Mouse (Mus musculus): ENCODE measurements around the gene Tmem240.
"Not testable (repeated sequence)": the region's sequence is repeated elsewhere in the genome, so short reads cannot be mapped to it uniquely, and the experiment has no call there.

Tmem240 gene

DNA sequence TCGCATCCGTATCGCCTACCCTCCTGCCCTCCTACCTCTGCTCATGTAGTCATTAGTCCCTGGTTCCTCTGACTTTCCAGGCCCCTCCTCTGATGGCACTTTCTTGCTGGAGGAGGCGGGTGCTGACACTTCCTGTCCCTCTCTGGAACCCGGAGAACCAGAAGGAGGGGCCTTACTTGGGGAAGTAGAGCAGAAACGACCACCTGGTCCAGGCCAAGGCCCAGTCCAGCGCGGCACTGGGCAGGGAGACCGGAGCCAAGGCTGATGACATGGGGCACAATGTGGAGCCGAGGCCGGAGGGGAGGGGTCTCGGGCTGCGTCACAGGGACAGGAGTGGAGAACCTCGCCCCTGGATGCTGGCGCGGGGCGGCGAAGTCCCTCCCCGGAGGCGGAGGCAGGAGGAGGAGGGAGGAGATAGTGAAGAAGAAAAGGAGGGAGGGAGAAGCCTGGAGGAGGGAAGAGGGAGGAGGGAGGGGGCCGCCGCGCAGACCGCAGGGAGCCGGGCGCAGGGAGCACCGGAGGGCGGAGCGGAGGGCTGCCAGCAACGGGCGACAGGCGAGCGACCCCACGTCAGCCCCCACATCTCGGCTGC is at the start of gene Tmem240:
Gene Tmem240, plus strand, starts transcription at position 451 of the 592 bp plus-strand sequence.
- peak; percentile 77 for DNase-seq (ENCODE audit: low spot score)

DNA sequence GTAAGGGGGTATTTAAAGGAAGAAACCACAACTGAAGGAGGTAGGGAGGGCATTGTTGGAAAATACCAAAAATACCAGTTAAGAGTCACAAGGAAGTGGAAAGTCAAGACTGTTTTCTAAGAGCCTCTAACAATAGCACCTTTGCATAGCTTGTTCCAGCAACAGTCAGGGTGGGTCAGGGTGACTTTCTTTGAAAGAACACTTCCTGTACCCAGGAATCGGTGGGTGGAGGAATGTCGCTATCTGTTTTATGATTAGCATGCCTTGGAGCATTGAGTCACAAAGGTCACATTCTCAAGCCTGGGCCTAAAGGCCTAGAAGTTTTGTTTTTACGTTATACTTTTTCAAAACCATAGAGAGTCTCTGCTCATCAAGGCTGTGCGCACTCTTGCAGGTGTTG is 46.8 kb upstream of the Tmem240 start:
- DNase-seq (ENCODE audit: low spot score), result not testable (repeated sequence)

DNA sequence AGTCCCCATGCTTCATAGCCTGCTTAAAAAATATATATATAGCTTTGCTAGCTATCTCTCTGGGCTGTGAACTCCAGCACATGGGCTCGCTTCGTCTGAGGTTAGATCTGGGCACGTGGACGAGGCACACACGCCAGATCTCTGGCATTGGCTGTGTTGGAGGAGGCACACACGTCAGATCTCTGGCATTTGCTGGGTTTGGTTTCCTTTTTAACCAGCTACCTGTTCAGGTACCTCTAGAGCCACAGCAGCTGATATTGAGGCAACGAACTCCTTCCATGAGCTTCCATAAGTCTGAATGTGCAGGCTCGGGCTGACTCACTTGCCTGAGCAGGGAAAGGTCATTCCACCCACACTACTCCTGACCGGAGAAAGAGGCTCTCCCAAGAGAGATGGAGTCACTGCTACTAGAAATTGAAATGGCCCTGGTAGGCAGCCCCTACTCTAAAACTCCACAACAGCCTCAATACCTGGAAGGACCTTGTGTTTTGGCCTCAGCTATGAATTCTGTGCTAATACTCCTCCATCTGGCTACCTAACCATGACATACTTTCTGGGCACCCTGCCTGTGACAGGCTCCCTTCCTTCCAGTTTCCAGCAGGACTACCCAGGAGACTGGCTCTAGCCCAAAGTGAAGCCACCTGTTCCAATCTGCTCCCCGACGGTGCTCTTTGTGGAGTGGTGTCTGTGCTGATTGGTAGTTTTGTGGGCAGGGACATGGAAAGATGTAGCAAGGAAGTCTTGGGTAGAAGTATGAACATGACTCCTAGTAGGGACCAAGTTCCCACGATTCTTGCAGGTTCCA is 43.8 kb upstream of the Tmem240 start:
- DNase-seq (ENCODE audit: low spot score), result no peak

DNA sequence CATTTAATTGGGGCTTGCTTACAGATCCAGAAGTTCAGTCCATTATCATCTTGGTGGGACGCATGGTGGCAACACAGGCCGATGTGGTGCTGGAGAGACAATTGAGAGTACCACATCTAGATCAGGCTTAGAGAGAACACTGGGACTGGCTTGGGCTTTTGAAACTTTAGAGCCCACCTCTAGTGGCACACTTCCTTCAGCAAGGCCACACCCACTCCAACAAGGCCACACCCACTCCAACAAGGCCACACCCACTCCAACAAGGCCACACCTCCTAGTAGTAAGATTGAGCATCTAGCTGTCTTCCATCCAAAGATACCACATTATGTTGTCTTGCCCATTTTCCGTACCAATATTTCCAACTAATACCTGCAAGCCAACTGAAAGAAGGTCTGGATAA is 42.2 kb upstream of the Tmem240 start:
- no peak for DNase-seq (ENCODE audit: low spot score)

DNA sequence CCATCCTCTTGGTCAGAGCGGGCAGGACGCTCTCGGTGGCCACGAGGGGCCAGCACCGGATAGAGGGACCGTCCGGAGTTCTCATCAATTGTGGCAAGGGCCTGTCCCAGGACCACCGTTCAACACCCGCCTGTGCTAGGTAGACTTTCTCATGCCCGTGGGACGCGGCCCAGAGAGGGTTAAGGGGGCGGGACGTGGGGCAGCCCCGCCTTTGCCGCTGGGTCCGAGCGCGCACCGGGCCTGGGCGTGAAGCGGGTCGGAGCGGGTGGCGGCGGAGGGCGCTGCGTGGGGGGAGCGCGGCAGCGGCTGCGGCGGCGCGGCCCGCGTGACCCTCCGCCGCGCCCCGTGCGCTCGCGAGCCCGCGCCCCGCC is 40.5 kb upstream of the Tmem240 start, which contains the start of gene Fndc10:
Gene Fndc10, plus strand, starts transcription at position 232 of the 371 bp plus-strand sequence.
- peak; percentile 63 for DNase-seq (ENCODE audit: low spot score)

DNA sequence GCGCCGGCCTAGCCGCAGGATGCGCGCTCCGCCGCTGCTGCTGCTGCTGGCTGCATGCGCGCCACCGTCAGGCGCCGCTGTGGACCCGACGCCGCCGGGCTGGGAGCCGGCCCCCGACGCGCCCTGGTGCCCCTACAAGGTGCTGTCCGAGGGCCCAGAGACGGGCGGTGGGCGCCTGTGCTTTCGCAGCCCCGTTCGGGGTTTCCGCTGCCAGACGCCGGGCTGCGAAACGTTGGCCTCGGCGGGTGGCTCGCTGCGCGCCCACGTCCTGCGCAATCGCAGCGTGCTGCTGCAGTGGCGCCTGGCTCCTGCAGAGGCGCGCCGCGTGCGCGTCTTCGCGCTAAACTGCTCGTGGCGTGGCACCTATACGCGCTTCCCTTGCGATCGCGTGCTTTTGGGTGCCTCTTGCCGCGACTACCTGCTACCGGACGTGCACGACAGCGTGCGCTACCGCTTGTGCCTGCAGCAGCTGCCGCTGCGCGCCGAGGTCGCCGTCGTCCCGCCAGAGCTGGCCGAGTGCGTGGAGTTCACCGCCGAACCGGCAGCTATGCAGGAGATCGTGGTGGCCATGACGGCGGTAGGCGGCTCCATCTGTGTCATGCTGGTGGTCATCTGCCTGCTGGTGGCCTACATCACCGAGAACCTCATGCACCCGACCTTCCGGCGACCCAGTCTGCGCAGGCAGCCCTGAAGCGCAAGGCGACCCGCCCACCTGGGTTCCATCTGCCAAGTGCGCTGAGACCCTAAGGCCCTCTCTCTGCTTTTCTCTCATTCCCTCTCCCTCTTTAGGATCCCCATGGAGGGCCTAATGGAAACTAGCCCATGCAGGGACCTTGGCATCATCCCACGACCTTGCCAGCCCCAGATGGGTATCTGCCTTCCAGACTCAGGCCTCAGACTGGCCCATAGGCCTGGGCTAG is 39.9 kb upstream of the Tmem240 start:
- peak; percentile 56 for DNase-seq (ENCODE audit: low spot score)

DNA sequence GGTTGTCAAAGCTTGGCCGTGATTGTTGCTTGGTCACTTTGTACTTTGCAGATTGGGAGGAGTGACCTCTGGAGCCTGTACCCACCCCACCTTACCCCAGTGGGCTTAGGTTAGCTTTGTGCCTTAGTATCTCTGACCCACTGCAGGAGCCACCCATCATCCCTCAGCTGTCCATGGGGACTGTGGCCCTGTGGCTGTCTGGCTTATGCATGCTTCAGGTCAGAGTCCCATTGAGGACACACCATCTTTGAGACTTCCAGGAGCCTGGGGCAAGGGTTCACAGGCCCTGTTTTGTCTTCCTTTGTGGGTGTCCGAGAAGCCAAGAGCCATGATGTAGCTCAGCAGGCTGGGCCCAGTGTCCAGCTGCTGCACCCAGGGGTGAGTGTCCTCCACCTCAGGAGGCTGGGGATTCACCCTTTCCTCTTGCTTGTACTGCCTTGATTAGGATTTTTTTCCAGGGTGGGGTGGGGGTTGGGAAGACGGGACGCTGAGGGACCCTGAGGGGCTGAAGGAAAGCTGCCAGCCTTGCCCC is 39.0 kb upstream of the Tmem240 start:
- DNase-seq (ENCODE audit: low spot score), result no peak

DNA sequence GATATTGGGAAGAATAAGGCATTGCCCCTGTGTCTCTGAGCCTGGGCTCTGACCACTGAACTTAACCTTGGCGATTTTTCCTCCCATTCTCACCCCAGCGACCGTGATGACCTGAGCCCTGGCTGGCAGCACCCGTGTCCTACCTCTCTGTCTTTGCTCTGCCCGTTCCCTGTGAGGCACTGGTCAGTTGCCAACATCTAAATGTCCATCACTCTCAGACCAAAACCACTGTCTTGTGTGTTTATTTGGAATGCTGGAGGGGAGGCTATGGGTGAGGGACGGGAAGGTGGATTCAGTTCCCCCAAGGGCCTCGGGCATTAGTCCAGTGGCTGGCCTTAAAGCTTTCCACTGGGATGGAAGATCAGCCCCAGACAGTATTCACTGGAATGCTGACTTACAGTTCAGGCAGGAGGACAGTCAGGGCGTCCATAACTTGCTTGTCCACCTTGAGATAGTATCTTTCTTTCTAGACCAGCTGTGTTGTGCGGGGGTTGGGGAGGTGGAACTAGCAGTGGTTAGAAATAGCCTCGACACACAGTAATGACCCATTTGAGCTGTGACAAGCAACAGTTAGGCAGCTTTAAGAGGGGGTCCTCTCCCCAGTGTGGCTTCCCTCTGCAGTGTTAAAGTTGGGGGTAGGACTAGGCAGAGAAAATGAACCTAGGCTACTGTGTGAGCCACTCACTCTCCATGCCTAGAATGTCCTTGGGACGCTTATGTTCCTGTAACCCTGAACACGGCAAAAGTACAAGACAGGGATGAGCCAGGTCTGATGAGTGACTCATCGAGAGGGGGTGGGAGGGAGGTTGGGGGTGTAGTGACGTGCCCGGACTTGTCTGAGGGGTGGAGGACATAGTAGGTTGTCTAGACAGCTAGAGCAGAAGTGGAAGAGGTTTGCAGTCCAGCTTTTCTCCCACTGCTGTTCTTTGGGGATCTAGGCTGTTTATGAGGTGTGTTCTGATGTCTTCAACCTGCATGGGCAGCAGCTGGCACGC is 38.0 kb upstream of the Tmem240 start:
- DNase-seq (ENCODE audit: low spot score), result no peak

DNA sequence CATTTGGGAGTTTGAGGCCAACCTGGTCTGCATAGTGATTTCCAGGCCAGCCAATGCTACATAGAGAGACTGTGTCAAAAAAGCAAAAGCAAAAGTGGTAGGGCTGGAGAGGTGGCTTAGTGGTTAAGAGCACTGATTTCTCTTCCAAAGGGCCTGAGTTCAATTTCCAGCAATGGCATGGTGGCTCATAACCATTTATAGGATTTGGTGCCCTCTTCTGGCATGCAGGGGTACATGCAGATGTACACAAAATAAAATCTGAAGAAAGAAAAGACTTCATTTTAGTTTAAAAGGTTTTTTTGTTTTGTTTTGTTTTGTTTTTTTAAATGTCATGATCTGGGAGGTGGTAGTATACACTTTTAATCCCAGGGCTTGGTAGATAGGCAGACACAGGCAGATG is 34.2 kb upstream of the Tmem240 start:
- no peak for DNase-seq (ENCODE audit: low spot score)

DNA sequence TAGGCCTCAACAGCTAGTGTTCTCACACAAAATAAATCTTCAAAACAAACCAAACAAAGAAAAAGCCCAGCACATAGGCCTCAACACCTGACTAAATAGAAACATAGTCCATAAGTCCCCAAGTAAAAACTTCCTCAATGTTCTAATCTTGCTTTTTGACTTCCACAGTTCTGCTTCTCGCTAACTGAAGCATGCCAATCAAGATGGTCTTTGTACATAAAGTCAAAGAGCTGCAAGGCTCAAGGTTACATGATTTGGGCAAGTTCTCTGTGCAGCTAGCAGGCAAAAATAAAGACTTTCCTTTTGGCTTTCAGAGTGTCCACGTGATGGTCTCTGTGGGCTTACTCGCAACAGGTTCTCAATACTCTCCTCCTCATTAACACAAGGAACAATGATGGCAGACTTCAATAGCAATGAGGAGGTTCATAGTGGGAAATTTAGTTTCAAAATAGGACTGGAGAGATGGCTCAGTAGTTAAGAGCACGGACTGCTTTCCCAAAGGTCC is 31.1 kb upstream of the Tmem240 start:
- no peak for DNase-seq (ENCODE audit: low spot score)

DNA sequence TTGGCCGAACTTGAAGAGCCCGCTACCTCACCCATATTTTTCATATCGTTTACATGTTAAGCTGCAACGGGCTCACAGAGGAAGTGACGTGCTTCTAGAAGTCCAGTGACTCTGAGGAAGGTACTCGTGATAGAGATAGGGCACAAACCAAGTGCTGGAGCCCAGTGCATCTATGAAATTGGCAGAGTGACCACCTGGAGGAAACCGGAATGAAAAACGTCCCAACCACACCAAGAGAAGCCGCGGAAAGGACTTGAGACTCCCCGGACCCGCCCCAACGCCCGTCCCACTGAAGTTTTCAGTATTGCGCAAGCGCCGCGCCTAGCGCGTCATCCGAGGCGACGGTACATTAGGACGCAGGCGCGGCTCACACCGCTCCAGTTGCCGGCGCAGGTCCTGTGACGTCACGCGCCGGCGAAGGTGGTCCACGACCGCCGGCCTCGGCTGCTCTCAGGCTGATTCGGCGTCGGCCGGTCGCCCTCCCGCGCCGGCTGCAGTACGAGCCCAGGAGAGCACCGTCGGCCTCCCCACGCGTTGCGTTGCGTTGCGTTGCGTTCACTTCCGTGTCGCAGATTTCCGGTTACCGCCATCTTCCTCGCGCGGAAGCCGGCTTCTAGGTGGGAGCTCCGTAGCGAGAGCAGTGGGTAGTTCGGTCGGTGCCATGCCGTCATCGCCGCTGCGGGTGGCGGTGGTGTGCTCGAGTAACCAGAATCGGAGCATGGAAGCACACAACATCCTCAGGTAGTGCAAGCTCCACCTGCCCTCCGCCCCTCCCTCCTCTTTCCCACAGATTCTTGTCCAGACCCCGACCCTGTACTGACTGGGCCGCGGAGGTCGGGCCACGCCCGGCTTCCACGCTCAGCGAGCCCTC is 29.6 kb upstream of the Tmem240 start, which contains the start of gene Ssu72:
Gene Ssu72, plus strand, starts transcription at position 80 of the 871 bp plus-strand sequence.
- DNase-seq (ENCODE audit: low spot score), result peak; percentile 93

DNA sequence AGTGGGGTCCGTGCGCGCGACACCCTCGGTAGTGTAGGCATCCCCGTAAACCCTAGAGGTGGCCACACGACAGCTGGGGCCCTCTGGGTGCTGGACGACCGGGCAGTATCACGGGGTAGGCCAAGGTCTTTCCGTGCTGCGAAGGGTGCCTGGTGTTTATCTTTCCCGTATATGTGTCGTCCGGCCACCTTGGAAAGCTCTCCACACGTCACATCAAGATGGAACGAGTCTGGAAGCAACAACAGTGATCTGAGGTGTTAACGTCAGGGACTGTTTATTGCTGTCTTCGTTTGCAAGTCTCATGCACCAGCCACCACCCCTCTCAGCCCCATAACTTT is 29.0 kb upstream of the Tmem240 start:
- no peak for DNase-seq (ENCODE audit: low spot score)

DNA sequence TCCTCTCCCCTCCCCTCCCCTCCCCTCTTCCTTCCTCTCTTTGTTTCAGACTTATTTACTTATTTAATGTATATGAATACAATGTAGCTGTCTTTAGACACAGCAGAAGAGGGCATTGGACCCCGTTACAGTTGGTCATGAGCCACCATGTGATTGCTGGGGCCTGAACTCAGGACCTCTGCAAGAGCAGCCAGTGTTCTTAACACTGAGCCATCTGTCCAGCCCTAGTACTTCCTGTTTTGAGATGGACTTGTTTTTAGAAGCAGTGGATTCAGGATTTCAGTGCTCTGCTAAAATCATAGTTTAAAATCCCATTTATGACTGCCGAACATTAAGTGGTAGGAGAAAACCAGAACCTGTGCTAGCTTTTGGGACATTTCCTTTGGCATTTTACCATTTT is 26.0 kb upstream of the Tmem240 start:
- DNase-seq (ENCODE audit: low spot score), result no peak

DNA sequence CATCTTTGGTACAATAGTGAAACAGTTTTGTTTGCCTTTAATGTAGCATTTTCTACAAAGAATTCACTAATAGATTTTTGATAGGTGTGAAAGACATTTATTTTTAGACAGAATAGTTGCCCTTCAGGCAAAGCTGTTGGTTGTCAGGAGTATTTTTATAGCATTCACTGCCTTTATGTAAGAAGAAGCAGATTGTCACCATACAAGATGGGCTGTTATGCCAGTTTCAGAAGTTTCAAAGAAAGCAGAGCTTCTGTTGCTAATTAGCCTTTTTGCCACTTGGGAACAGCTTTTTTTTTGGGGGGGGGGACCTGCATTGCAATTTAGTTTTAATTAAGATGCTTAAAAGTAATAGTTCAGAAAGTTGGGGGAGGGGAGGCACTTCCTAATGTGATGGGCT is 25.6 kb upstream of the Tmem240 start:
- DNase-seq (ENCODE audit: low spot score), result no peak

DNA sequence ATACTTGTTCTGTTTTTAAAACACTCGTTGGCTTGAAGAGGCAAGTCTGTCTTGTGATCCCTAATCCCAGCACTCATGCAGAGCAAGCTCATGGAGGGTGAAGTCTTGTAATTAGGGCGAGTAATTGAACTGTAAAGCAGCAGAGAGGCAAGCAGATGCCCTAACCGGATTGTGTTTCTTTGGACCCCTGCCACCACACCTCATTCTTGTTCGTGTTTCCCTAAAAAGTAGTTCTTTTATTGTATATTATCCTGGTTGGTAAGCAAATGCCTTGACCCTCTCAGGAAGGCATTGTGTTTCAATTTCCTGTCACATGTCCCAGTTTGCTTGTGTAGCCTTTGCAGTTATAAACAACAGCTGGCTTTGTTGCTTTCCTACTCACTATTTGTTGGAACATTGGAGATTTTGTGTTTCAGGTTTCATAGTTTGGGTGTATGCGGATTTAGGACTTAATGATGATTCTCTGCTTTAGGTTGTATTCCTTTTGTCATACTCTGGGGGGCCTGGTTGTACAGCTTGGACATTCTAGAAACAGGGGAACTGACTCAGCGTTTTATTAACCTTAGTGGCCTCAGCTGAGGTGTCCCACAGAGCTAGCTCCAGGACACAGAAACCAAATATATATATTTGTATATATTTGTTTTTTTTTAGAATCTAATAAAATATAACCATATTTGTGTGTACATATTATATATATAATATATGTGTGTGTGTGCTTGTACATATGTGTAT is 23.9 kb upstream of the Tmem240 start:
- DNase-seq (ENCODE audit: low spot score), result no peak

DNA sequence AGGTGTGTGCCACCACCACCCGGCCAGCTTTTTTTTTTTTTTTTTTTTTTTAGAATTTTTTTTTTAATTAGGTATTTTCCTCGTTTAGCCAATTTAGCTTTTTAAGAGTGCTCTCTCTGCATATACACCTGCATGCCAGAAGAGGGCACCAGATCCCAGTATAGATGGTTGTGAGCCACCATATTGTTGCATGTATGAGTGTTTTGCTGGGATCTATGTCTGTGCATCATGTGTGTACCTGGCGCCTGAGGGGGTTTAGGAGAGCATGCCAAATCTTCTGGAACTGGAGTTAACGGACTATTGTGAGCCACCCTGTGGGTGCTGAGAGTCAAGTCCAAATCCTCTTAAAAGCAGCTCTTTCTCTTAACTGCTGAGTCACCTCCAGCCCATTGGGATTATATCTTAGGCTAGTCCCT is 12.9 kb upstream of the Tmem240 start:
- no peak for DNase-seq (ENCODE audit: low spot score)

DNA sequence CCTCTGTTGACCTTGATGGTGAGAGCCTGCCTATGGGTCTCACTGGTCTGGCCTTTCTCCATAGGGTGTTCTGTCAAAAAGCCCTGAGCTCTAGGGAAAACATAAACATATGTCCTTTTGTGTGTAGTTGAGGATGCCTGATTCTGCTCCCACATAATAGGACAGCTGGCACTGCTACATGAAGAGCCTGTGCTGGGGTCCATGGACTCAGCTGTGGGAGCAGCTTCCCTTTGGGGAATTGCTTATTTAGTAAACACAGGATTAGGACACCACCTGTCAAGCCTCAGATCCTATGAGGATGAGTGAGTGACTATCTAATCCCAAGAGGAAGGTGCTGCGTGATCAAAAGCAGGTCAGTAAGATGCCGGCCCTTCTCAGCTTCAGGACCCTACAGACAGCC is 6.6 kb upstream of the Tmem240 start:
- no peak for DNase-seq (ENCODE audit: low spot score)

DNA sequence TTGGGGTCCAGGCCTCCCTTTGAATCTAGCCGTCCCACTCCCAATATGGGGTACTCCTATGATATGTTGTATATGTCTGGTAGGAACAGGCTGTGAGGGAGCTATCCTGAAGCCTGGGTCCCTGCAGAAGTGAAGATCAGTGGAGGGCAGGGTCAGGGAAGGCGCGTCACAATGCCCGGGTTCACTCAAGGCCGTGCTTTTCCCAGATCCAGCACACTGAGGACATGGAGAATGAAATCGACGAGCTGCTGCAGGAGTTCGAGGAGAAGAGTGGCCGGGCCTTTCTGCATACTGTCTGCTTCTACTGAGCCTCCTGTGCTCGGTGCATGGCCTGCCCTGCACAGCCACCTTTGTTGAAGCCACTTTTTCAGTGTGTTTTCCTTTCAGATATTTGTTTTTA is 1.3 kb upstream of the Tmem240 start:
- no peak for DNase-seq (ENCODE audit: low spot score)
